Mouse (Mus musculus) gastrocnemius, adult 8-10 months (tissue): Measurements from ENCODE around the gene Cd300lf. TPM values are rescaled to one million over a fixed set of nuclear protein-coding genes. Genes with fewer than 3 reads are reported as not detected.

Experiments used
- DNase-seq, 2 experiments: peaks; one replicate each; pipeline ENCODE4 v3.0.0; 2022; ENCODE audit warnings: low spot score in 2 of 2
- total RNA-seq, 4 experiments: library from RNA; stranded (reverse); gene quantifications; 2 replicates each; pipeline ENCODE4 v1.2.4; 2022

Cd300lf gene
- under 1 TPM in 1 of 4 experiments, not detected in 3; 0.07 TPM for total RNA-seq

DNA sequence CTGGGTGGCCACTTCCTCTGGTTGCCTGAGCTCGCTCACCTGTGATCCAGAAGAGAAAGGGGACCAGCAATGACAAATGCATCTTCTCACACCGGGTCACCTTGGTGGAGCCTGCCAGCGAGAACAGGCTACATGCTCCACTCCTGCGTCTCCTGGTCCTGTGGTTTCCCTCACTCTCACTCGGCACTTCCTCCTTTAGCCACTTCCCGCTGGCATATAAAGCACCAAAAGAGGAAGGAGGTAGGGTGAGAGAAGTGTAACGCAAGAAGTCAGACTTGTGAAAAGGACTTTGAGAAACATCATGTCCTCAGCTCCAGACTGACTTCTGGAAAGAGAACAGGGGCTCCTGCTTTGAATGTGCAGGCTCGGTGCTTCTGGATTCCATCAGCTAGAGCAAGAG lies at the start of gene Cd300lf:
Cd300lf (minus strand) TSS at position 193 of the 400 bp plus-strand sequence.
- no peak for DNase-seq

DNA sequence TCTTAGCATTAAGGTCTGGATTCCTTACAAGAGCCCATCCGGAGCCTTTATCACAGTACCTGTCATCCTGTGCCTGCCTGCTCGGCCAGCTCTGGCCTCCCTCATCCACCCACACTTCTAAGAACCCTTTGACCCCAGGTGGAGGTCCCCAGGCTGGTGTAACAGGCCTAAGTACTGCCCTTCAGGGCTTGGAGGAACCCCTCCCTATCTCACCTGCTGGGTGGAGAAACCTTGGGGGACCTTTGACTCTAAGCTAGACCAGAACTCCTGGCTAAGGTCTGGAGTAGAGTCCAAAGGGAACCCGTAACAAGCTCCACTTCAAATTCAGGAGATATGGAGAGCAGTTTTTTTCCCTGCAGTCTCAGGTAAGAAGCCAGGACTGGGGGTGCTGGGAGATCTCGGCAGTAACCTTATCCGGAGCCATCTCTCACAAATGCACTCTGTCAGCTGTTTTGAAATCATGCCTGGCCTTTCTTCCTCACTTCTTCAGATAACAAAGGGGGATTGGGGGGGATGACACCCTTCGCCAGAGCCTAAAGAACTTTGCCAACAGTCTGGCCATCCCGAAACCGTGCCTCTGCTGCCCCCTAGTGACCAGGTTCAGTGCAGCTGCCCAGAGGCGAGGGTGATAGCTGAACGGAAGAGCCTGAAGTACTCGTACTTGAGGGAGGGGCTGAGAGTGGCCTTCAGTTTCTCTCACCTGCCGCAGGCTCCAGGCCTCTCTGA lies 48.3 kb upstream of the Cd300lf start:
- DNase-seq = peak; percentile 50 to 59

DNA sequence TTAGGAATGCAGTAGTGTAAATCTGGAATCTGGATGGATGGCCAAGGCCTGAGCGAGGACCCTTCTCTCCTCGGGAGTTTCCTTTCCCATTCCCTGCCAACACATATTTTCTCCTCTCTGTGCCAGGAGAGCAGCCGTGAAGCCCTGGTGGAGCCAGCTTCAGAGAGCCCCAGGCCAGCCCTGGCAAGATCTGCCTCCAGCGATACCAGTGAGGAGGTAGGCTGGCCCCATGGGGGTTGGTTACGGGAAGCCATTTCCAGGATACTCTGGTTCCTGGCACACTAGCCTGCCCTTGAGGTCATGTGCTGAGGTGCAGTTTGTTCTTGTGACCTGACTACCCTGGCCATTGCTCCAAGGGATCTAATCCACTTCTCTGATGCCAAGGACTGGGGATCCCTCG lies 46.1 kb upstream of the Cd300lf start:
- DNase-seq = no peak

DNA sequence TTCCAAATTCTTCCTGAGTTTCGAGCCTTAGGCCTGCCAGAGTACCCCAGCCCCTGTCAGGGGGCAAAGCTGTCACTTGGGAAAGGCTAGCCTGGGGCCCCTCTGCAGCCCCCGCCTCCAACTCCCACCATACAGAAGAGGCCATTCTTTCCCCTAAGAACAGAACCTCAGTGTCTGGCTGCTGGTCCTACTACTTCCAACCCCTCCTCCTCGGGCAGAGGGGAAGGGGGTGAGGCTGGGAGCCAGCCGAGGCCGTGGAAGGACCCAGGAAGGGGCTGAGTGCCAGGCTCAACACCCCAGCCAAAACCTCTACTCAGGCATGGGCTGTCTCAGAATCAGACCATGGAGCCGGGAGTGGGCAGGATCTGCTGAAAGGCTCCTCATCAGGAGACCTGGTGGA lies 45.4 kb upstream of the Cd300lf start:
- no peak for DNase-seq

DNA sequence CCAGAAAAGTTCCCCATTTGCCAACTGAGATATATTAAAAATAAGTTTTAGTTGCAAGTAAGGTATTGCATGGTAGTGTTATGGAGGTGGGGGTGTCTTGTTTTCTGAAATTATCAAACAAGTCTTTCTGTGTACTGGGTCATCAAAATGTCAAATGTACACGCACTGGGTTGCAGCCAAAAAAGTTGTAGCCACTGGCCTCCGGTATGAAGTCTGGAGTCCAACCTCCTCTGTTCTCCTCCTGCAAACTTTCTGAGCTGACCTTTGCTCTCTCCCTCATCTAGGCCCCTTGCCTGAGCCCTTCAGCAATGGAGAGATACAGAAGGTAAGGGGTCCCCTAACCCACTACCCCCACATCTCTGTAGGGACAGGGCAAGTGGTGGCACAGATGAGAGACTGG lies 45.0 kb upstream of the Cd300lf start:
- DNase-seq = no peak

DNA sequence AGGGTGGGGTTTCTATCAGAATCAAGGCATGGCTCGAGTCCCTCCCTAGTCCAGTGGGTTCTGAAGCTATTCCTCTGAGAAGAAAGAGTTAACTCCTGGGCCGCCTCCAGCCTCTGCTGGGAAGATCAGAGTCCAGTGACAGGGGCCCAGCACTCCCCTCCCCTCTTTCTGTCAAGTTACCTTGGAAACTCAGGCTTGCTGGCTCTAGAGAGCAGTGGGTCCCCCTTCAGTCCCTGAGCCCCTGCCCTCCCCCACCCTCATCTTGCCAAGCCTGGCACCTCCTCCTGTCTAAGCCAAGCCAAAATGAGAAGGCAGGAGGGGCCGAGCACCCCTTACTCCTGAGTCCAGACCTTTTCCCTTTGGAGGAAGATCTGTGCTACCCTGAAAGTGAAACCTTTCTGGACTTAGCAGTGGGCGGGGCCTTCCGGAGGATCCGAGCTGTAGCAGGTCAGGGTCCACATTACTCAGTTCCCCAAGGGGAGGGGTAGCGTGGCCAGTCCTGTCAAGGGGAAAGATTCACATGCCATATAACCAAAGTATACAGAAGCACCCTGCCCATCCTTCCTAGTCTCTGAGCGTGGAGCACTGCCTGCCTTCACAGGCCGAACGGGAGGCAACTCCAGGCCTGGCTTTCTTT lies 43.9 kb upstream of the Cd300lf start:
- no peak for DNase-seq

DNA sequence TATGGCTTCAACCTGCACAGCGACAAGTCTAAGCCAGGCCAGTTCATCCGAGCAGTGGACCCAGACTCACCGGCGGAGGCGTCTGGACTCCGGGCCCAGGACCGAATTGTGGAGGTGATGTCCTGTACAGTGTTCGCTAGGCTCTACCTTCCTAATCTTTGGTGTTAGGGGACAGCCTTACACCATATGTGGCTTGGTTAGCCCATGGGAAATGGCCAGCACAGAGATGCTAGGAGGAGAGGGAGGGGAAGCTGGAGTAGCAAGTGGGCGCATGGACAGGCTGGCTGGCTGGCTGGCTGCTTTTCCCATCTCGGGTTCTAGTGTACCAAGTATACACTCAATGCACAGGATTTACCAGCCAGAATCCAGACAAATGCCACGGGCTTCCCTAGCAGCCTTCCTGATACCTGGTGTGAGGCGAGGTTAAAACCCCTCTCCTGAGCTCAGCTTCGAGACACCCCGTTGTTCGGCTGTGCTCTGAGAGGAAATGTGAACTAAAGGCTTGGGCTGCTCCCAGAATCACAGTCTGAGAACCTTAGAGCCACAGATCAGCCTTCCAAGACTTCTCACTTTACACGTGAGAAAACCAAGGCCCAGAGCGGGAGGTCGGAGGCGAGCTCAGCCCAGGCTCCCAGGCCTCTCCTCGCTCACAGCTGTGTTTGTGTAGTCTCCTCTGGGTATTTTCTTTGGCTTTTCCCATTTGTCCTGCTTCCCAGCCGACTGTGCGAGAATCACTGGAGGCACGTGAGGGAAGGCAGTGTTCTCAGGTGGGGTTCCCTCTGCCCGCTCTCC lies 42.8 kb upstream of the Cd300lf start:
- DNase-seq = no peak

DNA sequence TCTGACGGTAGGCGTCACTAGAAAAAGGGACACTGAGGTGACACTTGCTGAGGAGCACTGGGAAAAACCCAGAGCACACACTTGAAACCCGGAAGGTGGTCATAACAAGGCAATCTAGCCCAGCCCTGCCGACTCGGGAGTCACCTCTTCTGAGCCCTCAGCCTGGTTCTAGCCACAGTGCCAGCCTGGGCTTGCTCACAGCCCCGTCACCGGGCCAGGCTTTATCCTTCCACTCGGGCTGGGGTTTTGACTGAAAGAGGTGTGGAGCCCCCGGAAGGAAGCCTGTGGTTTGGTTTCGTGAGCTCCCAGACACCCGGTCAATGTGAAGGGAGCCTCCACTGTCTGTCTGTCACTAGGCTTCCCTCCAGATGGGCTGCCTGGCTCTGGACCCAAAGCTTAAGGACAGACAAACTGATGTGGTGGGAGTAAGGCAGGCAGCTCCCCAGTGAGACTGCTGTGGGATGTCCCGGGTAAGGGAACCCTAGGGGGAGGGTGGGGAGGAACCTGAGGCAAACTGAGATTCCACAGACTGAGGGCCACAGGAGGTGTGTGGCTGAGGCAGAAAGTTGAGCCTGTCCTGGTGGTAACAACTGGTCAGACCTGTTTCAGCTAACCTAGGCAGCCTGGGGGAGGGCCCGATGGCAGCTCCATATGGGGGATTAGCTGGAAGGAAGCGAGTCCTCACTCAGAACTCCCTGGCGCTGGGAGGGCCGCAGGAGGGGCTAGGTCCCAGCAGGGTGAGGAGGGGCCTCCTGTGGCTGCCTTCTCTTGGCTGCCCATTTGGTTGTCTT lies 40.0 kb upstream of the Cd300lf start:
- DNase-seq = no peak

DNA sequence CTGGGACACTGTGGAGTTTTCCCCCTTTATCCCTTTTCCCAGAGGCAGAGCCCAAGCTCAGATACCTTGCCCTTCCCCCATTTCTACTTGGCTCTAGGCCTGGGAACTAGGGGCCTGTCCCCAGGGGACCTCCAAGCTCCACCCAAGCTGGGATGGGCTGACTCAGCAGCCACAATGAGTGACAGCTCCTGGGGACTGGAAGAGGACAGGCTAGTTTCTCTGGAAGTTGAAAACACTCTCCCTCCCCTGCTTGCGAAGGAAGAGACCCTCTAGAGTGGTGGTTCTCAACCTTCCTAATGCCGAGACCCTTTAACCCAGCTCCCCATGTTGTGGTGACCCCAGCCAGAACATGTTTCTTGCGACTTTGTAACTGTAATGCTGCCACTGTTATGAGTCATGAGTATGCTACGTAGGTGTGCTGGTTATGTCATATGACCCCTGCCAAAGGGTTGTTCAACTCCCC lies 39.1 kb upstream of the Cd300lf start:
- no peak for DNase-seq

DNA sequence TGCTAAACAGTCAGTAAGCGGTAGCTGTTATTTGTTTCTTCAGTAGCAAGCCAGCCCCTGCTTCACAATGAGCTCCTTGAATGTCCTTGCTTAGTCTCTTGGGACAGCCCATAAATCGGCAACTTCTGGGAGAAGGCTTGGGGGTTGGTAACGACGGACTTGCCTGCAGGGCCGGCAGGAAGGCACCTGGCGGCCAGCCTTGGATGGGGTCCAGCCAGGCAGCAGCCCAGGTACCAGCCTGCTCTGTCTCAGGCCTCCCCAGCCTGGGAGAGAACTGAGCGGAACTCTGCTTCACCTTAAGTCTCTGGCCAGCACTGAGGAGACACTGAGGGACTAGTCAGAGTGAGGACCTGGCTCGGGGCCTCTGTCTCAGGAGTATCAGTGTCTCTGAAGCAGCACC lies 37.3 kb upstream of the Cd300lf start:
- DNase-seq = no peak

DNA sequence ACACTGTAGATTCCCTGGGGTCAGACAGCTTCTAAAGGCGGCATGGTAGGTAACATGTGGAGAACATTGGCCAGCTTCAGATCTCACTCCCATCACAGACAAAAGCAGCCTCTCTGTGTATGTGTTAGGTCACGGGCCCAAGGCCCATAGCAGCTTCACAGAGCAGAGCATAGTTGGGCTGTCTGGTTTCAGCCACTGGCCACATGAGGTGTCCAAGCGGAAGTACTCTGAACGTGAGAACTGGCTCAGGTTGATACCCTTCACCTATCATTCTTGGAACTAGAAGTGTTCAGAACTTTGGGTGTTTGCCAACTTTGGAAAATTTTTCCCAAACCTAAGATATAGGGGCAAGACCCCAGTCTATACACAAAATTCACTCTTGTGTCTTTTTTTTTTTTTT lies 35.6 kb upstream of the Cd300lf start:
- no peak for DNase-seq

DNA sequence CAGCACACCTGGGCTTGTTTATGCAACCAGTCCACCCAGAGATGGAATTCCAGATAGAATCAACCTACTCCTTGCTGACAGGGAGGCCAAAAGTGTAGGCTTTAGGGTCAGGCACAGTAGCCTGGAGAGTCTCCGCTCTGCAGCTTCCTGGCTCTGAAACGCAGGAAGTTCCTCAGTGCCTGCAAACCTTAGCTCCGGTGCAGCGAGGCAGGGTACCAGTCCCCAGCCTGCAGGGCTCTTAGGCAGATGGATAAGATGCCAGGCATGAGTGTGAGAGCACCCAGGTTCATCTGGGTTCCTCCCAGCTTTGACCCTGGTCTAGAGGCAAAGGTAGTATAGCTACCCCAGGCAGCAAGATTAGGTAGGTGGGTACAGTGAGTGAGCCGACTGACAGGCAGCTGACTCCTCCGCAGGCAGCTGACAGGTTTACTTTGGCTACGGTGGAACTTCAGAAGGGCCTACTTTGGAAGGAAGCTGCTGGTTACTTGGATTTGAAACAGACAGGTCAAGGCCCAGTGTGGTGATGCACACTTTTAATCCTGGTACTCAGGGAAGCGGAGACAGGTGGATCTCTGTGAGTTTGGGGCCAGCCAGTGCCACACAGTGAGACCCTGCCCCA lies 33.9 kb upstream of the Cd300lf start:
- DNase-seq = no peak

DNA sequence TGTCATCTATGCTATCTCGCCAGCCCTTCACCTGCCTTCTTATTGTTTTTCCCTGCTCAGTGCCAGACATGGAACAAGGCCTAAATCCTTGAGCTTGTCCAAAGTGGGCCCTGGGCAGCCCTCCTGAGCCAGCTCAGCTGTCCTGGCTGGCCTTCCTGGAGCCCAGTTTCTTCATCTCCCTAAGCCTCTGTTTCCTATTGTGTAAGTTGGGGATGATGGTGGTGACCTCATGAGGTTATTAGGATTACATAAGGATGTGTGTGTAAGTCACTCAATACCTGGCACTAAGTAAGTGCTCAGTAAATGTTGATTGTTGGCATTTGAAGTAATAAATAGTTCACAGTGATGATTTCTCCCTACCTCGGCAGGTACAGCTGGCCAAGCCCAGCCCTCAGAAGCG lies 33.0 kb upstream of the Cd300lf start:
- DNase-seq = no peak

DNA sequence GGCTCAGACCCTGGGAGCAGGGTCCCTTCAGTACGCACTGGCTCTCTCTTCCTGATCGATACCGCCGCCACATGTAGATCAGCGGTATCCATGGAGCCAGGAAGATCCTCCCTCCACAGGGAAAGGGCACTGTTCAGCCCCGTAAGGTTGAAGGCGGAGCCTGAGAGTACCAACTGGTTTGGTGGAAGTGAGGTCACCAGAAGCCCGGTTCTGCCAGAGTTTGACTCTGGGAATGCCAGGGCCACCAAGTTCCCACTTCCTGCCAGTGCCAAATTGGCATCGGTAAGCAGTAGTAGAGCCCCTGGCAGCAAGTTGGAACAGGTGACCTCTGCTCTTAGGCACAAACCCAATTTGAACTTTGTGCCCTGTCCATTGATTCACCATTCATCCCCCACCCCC lies 31.2 kb upstream of the Cd300lf start:
- no peak for DNase-seq

DNA sequence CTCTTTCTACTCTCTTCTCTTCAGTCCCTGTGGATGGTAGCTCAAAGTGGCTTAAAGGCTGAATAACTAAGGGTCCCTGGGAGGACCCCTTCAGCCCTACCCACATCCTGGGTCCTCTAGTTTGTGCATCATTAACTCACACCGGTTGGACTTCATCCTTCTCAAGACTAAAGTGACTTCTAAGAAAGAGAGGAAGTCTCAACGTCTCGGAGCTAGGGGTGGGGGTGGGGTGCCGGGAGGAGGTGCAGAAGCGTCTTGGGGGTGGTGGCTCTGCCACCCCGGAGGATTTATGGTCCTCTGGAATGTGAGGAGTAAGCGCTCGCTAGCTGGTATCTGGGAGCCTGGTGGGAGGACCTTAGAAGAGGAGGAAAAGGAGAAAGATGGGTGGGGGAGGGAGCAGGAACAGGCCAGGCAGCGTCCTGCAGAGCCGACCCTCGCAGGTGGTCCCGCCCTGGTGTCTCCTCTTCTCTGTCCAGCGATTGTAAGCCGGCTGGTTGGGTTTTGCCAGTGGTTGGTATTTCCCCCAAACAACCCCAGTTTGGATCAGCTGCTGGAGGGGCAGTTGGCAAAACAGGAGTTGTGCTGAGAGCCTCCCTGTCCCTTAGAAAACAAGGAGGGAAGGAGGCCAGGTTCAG lies 30.7 kb upstream of the Cd300lf start:
- no peak for DNase-seq

DNA sequence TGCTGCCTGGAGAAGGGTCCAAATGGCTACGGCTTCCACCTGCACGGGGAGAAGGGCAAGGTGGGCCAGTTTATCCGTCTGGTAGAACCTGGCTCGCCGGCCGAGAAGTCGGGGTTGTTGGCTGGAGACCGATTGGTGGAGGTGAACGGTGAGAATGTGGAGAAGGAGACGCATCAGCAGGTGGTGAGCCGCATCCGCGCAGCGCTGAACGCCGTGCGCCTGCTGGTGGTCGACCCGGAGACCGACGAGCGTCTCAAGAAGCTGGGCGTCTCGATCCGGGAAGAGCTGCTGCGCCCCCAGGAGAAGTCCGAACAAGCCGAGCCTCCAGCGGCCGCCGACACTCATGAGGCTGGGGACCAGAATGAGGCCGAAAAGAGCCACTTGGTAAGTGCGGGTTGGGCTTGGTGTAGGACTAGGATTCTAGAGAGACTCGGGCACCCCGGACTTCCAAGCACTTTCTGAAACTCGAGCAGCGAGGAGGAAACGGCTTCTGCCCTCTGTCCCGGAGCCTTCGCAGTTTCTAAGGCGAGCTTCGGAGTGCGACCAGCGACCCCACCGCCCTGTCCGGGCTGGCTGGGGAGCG lies 29.9 kb upstream of the Cd300lf start:
- no peak for DNase-seq

DNA sequence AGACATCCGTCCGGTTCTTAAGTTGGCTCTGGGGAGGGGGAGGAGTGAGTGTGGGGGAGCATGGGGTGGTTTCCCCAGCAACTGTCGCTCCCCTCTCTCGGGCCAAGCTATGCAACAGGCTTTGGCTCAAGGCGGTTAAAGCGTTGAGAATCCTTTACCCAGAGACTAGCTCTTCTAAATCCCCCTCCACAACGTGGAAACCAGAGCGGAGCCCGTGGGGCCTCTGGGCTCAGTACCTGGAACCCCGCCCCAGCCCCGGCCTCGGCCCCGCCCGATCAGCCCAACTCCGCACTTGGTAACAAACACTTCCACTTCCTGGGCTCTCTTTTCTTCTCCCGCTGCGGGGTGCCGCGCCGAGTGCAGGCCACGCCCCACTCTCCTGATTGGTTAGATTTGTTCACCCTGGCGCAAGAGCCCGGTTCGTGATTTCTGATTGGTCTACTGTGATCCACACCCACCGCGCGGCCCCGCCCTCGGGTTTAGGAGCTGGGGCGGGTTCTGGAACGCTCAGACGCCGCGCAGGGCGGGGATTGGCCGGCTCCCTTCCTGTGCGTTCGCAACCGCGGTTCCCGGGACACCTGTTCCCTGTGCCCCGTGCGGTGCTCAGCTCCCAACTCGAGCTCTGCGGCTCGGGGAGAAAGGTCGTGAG lies 29.2 kb upstream of the Cd300lf start, which contains the start of gene Slc9a3r1:
Slc9a3r1 (plus strand) TSS at position 510 of the 649 bp plus-strand sequence.
- DNase-seq = peak; percentile 99

DNA sequence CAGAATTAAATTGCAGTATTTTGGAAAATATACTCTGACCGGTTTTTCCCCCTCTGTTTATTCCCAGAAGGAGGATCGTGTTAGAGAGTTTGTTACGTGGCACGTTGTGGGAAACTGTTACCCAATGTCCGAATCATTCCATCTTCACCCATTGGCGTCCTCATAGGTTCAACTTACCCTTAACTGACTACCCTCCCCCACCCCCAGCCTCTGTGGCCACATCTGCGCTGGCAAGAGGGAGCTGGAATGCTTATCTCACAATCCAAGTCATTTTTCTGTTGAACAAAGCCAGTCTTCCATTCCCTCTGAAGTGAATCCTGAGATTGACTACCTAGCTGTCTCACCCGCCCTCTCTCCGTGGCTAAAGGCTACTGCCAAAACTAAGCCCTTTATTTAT lies 28.4 kb upstream of the Cd300lf start:
- DNase-seq = no peak

DNA sequence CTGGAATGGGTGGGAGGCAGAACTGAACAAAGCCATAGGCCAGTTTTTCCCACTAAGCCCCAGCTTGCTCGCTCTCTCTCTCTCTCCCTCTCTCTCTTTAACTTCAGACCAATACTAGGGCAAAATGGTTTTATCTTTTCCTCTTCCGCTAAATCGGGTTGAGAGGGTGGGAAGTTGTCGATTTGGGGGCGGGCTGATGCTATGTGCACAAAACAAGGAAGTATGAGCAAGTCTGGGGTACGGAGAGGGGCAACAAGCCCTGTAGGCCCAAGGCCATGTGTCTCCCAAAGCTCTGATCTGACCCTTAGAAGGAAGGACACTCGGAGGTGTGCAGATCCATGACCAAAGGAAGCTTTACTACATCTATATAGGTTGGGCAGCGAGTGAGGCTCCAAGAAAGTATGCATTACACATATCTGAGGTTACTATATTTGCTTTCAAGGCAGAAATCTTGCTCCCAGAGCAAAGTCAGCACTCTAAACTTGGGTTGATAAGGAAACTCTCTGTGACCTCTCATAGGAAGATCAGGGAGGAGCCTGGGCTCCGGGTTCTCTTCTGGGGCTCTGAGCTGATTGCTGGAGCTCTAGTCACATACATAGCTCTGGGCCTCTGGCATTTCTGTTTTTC lies 27.9 kb upstream of the Cd300lf start:
- no peak for DNase-seq
